Mouse (Mus musculus): ENCODE data around the gene Col4a1. TPM values are rescaled to one million over a fixed set of nuclear protein-coding genes. Genes with fewer than 3 reads are reported as not detected.

Gene Col4a1
- polyA plus RNA-seq, 1 experiment from 2014 or later, result 30.2 TPM

DNA sequence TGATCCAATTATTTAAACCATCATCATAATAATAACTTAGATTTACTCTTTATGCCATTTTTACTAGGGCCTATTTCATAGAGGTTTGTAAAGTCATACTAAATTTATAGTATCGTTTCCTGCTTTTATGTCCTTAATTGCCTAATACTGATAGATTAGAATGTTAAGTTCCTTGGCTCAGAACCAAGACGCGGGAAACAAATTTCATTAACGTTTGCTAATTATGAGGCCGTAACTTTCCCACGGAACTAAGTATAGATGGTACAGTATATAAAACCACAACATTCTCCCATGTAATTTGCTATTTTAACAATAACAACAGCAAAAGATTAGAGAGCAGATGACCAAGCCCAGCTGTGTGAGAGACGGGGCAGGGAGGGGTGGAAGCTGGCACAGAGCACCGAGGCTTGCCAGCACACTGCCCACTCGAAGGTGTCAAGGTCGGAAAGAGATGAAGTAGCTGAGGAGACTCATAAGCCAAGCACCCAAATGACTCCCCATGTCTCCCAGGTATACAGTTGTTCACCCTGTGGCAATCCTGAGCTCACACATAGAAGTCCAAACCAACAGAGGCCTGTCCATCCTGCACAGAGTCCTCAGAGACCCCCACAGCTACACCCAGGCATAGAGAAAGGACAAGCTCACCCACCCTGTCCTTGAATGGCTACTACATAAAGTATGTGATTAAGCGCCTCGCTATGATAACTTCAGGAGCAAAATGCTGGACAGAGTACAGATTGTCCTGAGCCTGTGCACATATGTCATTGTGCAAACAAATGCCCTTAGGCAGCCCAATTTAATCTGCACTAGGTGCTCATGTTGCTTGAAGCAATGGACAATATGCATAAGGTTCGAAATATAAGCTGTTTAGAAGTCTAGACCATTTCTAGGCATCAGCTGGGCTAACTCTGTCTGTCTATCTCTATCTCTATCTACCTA is 55.3 kb downstream of the Col4a1 start:
- H3K27ac ChIP-seq (ENCODE audit: low read depth, low read length), result no peak overlapping the region
- no peaks in the 10 kb centered on the region for H3K27me3 ChIP-seq (ENCODE audit: control insufficient read depth, insufficient read depth, low read length)
- H3K4me1 ChIP-seq (ENCODE audit: control insufficient read depth, insufficient read depth, low read length), result no peaks in the 10 kb centered on the region
- 71% methylated on average over 13 of the region's 13 CpGs for WGBS
- no peak overlapping the region for H3K9ac ChIP-seq (replicated peaks; ENCODE audit: low read depth, low read length)
- no peak for ATAC-seq (ENCODE audit: low read depth)
- H3K9me3 ChIP-seq (ENCODE audit: control insufficient read depth, low read length), result no peaks in the 10 kb centered on the region
- H3K4me3 ChIP-seq (ENCODE audit: low read depth, low read length), result no peak overlapping the region
- H3K36me3 ChIP-seq (ENCODE audit: control insufficient read depth, insufficient read depth, low read length), result no peaks in the 10 kb centered on the region
- no peak overlapping the region for H3K4me2 ChIP-seq (ENCODE audit: low read depth, low read length)

DNA sequence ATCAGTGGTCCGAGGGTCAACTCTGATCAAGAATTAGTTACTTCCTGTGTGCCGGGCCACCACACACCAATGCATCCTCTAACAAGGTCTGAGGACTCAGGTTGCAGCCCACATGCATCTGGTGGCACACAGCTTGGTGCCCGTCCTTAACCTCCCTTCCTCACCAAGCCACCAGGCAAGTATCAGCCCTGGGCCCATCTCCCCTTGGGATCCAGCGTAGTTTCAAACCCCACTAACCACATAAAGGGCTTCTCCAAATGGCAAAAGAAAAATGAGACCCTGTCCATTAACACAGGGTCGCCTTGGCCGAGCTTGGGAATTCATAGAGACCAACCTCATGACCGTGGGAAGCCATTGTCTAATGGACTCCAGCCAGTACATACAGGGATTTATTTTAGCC is 56.2 kb downstream of the Col4a1 start:
- Histone ChIP-seq H3K4me1 (ENCODE audit: control insufficient read depth, insufficient read depth, low read length) (no peaks in the 10 kb centered on the region), H3K4me3 (ENCODE audit: low read depth, low read length) (no peak overlapping the region), H3K27ac (ENCODE audit: low read depth, low read length) (no peak overlapping the region), H3K27me3 (ENCODE audit: control insufficient read depth, insufficient read depth, low read length) (no peaks in the 10 kb centered on the region), H3K36me3 (ENCODE audit: control insufficient read depth, insufficient read depth, low read length) (no peaks in the 10 kb centered on the region), H3K9me3 (ENCODE audit: control insufficient read depth, low read length) (no peaks in the 10 kb centered on the region), H3K9ac (replicated peaks; ENCODE audit: low read depth, low read length) (no peak overlapping the region), H3K4me2 (ENCODE audit: low read depth, low read length) (no peak overlapping the region)
- no peak for ATAC-seq (ENCODE audit: low read depth)
- WGBS, result 78% methylated on average over 7 of the region's 7 CpGs

DNA sequence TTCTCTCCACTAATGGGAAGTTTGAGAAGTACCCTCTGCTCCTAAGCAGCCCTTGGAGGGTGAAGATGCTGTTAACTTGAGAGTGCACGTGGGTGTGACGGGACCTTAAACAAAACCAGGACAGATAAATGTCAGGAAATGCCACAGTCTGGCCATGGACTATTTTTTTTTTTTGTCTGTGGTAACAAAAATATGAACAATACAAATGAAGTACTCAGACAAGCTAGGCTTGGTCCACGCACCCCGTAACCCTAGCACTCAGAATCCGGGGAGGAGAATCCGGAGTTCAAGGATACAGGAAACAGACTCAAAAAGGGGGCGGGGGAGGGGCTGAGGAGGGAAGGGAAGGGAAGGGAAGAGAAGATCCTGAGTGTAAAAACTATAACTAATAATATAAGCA is 56.9 kb downstream of the Col4a1 start:
- Histone ChIP-seq H3K4me2 (ENCODE audit: low read depth, low read length) (no peak overlapping the region), H3K4me3 (ENCODE audit: low read depth, low read length) (no peak overlapping the region), H3K9me3 (ENCODE audit: control insufficient read depth, low read length) (no peaks in the 10 kb centered on the region), H3K36me3 (ENCODE audit: control insufficient read depth, insufficient read depth, low read length) (no peaks in the 10 kb centered on the region), H3K4me1 (ENCODE audit: control insufficient read depth, insufficient read depth, low read length) (no peaks in the 10 kb centered on the region), H3K9ac (replicated peaks; ENCODE audit: low read depth, low read length) (no peak overlapping the region), H3K27me3 (ENCODE audit: control insufficient read depth, insufficient read depth, low read length) (no peaks in the 10 kb centered on the region), H3K27ac (ENCODE audit: low read depth, low read length) (no peak overlapping the region)
- ATAC-seq (ENCODE audit: low read depth), result no peak
- WGBS, result 83% methylated on average over 7 of the region's 7 CpGs

DNA sequence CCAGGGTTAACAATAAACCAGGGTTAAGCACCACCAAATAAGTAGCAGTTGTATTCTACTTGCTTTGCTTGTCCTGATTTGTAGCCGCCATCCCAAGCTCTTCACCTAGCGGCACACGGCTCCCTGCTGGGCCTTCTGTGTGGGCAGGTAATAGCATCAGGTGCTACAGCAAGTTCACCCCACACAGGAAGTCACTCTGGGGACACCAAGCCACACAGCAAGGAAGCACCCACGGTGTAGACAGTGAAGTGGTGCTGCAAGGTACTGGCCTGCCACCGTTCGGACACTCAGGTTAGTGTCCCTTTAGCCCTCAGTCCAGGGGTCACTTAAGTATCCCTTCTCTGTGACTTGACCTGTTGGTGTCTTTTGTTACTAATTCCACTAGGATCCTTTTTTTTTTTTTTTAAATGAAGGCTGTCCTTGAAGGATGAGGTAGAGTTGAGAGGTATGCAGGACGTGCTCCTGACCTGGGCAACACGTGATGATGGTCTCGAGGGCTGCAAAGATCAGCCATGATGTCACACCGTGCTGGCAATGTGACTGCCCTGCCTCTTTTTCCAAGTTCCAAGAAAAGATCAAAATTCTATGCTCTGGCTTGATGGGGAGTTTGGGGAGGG is 57.6 kb downstream of the Col4a1 start:
- Histone ChIP-seq H3K27me3 (ENCODE audit: control insufficient read depth, insufficient read depth, low read length) (no peaks in the 10 kb centered on the region), H3K27ac (ENCODE audit: low read depth, low read length) (no peak overlapping the region), H3K4me2 (ENCODE audit: low read depth, low read length) (no peak overlapping the region), H3K4me1 (ENCODE audit: control insufficient read depth, insufficient read depth, low read length) (no peaks in the 10 kb centered on the region), H3K4me3 (ENCODE audit: low read depth, low read length) (no peak overlapping the region), H3K36me3 (ENCODE audit: control insufficient read depth, insufficient read depth, low read length) (no peaks in the 10 kb centered on the region), H3K9ac (replicated peaks; ENCODE audit: low read depth, low read length) (no peak overlapping the region), H3K9me3 (ENCODE audit: control insufficient read depth, low read length) (no peaks in the 10 kb centered on the region)
- 89% methylated on average over 10 of the region's 10 CpGs for WGBS
- ATAC-seq (ENCODE audit: low read depth), result no peak

DNA sequence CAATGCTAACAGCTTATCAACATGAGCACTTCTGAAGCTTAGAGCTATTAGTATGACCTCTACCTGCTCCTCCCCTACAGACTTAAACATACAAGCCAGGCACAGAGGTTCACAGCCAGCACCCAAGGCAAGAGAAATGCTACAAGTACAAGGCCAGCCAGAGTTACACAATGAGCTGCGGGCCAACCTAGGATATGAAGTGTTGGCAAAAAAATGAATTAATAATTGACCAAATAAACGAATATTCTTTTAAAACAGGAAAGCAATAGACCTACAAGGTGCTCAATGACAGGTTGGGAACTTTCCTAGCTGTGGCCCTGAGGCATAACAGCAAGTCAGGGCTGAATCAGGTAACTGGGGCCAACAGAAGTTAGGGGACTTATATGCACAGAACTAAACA is 58.1 kb downstream of the Col4a1 start:
- Histone ChIP-seq H3K9ac (replicated peaks; ENCODE audit: low read depth, low read length) (no peak overlapping the region), H3K36me3 (ENCODE audit: control insufficient read depth, insufficient read depth, low read length) (no peaks in the 10 kb centered on the region), H3K4me2 (ENCODE audit: low read depth, low read length) (no peak overlapping the region), H3K9me3 (ENCODE audit: control insufficient read depth, low read length) (no peaks in the 10 kb centered on the region), H3K27ac (ENCODE audit: low read depth, low read length) (no peak overlapping the region), H3K27me3 (ENCODE audit: control insufficient read depth, insufficient read depth, low read length) (no peaks in the 10 kb centered on the region), H3K4me1 (ENCODE audit: control insufficient read depth, insufficient read depth, low read length) (no peaks in the 10 kb centered on the region), H3K4me3 (ENCODE audit: low read depth, low read length) (no peak overlapping the region)
- no peak for ATAC-seq (ENCODE audit: low read depth)
- 69% methylated on average over 2 of the region's 2 CpGs for WGBS

DNA sequence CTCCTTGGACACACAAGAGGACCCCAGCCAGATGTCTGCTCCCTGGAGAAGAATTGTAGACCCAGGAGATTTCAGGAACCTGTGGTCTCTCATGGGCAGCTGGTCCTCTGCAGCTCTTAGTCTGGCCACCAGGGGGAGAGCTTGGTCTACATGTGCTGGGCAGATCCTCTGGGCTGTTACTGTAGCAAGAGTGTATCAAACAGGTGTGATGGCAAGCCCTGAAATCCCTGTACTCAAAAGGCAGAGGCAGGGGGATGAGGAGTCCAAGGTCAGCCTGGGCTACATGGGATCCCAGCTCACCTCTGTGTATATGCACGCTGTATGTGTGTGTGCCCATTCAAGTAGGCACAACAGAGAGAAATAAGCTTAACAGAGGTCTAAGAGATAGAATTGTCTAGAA is 59.1 kb downstream of the Col4a1 start:
- 68% methylated on average over 1 of the region's 1 CpGs for WGBS
- H3K4me3 ChIP-seq (ENCODE audit: low read depth, low read length), result no peak overlapping the region
- H3K9ac ChIP-seq (replicated peaks; ENCODE audit: low read depth, low read length), result no peak overlapping the region
- no peak overlapping the region for H3K27ac ChIP-seq (ENCODE audit: low read depth, low read length)
- no peaks in the 10 kb centered on the region for H3K9me3 ChIP-seq (ENCODE audit: control insufficient read depth, low read length)
- no peaks in the 10 kb centered on the region for H3K36me3 ChIP-seq (ENCODE audit: control insufficient read depth, insufficient read depth, low read length)
- H3K27me3 ChIP-seq (ENCODE audit: control insufficient read depth, insufficient read depth, low read length), result no peaks in the 10 kb centered on the region
- peak; percentile 60; the same call in 1 of the 2 replicates for ATAC-seq (ENCODE audit: low read depth)
- no peaks in the 10 kb centered on the region for H3K4me1 ChIP-seq (ENCODE audit: control insufficient read depth, insufficient read depth, low read length)
- H3K4me2 ChIP-seq (ENCODE audit: low read depth, low read length), result no peak overlapping the region

DNA sequence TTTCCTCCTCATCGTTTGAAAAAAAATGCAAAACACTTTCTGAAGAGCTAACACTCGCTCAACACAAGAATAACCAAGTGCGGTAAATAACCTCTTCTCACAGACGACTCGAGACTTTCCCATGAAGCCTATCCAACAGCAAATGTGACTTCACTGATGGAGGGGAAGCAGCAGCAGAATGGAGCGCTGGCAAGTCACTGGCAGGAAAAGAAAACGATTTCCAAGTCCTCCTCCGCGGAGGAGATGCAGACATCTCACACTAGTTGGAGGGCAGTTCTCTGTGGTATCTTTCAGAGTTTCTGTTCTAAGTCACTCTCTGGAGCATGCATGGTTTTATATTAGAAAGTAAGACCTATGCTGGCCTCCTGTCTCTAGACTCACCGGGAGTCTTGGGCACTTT is 59.6 kb downstream of the Col4a1 start:
- Histone ChIP-seq H3K27me3 (ENCODE audit: control insufficient read depth, insufficient read depth, low read length) (no peaks in the 10 kb centered on the region), H3K9me3 (ENCODE audit: control insufficient read depth, low read length) (no peaks in the 10 kb centered on the region), H3K4me1 (ENCODE audit: control insufficient read depth, insufficient read depth, low read length) (no peaks in the 10 kb centered on the region), H3K4me3 (ENCODE audit: low read depth, low read length) (no peak overlapping the region), H3K4me2 (ENCODE audit: low read depth, low read length) (no peak overlapping the region), H3K36me3 (ENCODE audit: control insufficient read depth, insufficient read depth, low read length) (no peaks in the 10 kb centered on the region), H3K27ac (ENCODE audit: low read depth, low read length) (no peak overlapping the region), H3K9ac (replicated peaks; ENCODE audit: low read depth, low read length) (no peak overlapping the region)
- no peak for ATAC-seq (ENCODE audit: low read depth)
- WGBS, result 89% methylated on average over 10 of the region's 10 CpGs

DNA sequence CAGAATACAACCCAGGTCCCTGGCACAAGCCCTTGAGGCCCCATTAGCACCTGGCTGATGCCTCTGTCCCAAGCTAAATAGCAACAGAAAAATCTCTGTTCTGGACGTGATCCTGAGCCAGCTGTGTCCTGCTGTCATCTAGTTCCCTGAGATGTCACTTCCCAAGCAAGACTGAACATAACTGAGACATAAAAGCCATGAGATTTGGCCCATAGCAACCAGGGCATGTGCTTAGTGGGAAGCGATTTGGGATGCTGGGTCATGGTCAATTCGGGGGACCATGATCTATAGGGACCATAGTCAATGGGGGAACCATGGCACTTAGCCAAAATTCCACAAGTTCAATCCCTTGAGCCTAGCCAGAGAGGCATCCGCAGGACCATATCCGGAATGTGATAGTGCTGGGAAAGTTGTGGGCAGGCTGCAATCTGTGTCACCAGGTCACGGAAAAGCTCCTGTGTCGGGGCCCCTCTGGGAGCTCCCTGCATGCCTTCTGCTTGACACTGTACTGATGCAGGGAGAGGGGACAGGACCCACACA is 60.3 kb downstream of the Col4a1 start:
- H3K9me3 ChIP-seq (ENCODE audit: control insufficient read depth, low read length), result no peaks in the 10 kb centered on the region
- no peaks in the 10 kb centered on the region for H3K27me3 ChIP-seq (ENCODE audit: control insufficient read depth, insufficient read depth, low read length)
- no peaks in the 10 kb centered on the region for H3K4me1 ChIP-seq (ENCODE audit: control insufficient read depth, insufficient read depth, low read length)
- H3K4me3 ChIP-seq (ENCODE audit: low read depth, low read length), result no peak overlapping the region
- ATAC-seq (ENCODE audit: low read depth), result no peak
- H3K36me3 ChIP-seq (ENCODE audit: control insufficient read depth, insufficient read depth, low read length), result no peaks in the 10 kb centered on the region
- H3K9ac ChIP-seq (replicated peaks; ENCODE audit: low read depth, low read length), result no peak overlapping the region
- 69% methylated on average over 7 of the region's 7 CpGs for WGBS
- no peak overlapping the region for H3K27ac ChIP-seq (ENCODE audit: low read depth, low read length)
- H3K4me2 ChIP-seq (ENCODE audit: low read depth, low read length), result no peak overlapping the region

DNA sequence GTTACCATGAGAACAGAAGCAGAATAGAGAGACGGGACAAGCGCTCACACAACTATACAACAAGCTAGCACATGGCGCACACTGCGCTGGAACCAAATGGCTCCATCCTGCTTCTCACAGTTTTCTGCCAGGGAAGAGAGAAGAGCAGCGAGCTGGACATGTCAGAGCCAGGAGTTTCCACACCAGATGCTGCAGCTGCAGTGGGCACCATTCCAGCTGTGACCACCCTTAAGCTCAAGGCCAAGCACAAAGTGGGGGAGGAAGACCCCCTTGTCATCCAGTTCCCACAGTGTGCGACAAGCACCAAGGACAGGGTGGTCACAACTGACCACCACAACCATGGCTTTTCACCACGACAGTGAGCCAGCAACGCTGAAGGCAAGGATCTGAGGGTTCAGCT is 62.5 kb downstream of the Col4a1 start:
- Histone ChIP-seq H3K27me3 (ENCODE audit: control insufficient read depth, insufficient read depth, low read length) (no peaks in the 10 kb centered on the region), H3K4me2 (ENCODE audit: low read depth, low read length) (no peak overlapping the region), H3K4me3 (ENCODE audit: low read depth, low read length) (no peak overlapping the region), H3K9me3 (ENCODE audit: control insufficient read depth, low read length) (no peaks in the 10 kb centered on the region), H3K36me3 (ENCODE audit: control insufficient read depth, insufficient read depth, low read length) (no peaks in the 10 kb centered on the region), H3K4me1 (ENCODE audit: control insufficient read depth, insufficient read depth, low read length) (no peaks in the 10 kb centered on the region), H3K27ac (ENCODE audit: low read depth, low read length) (no peak overlapping the region), H3K9ac (replicated peaks; ENCODE audit: low read depth, low read length) (no peak overlapping the region)
- no peak for ATAC-seq (ENCODE audit: low read depth)
- WGBS, result 82% methylated on average over 8 of the region's 8 CpGs
